In the genomic region with DNA sequence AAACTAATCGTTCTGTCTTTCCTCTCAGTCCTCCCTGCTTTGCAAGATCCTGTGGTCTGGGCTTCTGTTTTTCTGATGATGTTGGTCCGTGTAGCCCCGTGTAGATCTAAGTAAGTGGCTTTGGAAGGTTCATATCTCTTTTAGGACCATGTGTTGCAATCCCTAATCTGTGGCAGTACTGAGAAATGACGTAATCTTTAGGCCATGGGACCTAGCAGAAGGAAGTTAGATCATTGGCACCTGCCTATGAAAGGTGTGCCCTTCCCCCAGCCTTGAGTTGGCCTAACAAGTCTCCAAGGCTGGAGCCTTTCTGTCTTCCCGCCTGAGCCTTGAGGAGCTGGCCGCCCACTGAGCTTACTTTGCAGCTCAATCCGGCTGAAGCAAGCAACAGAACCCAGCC, we compare ENCODE assay signal across 12 mouse cellular contexts. TPM values are rescaled to one million over a fixed set of nuclear protein-coding genes. Genes with fewer than 3 reads are reported as not detected.
"Had no signal": no experiment of that assay in that cellular context is flagged by ENCODE, and none has a peak within 500 bp of the region (broad histone marks: within the 10 kb centered on the region; RNA-seq: fewer than 3 reads in every experiment).

No protein-coding gene starts in this region.

- H3K27ac ChIP-seq: intestine, embryonic 15.5 days; limb, embryonic 13.5 days; midbrain, embryonic 10.5 days; midbrain, embryonic 15.5 days; neural tube, embryonic 12.5 days had no signal

- H3K9ac ChIP-seq: intestine, embryonic 15.5 days; limb, embryonic 13.5 days; midbrain, embryonic 15.5 days had no signal

- H3K4me2 ChIP-seq: intestine, embryonic 15.5 days; limb, embryonic 13.5 days; liver, embryonic 11.5 days; midbrain, embryonic 15.5 days; neural tube, embryonic 12.5 days had no signal

- DNase-seq: kidney, adult 18-20 months; left cerebral cortex, postnatal 4 days had no signal

- H3K36me3 ChIP-seq: intestine, embryonic 15.5 days; limb, embryonic 13.5 days; midbrain, embryonic 10.5 days; midbrain, embryonic 15.5 days; neural tube, embryonic 12.5 days had no signal

- H3K4me1 ChIP-seq: intestine, embryonic 15.5 days; neural tube, embryonic 12.5 days had no signal

- H3K4me3 ChIP-seq: intestine, embryonic 15.5 days; limb, embryonic 13.5 days; midbrain, embryonic 10.5 days; midbrain, embryonic 15.5 days; neural tube, embryonic 12.5 days had no signal

- ATAC-seq: intestine, embryonic 15.5 days; midbrain, embryonic 15.5 days had no signal

- H3K27me3 ChIP-seq: intestine, embryonic 15.5 days; midbrain, embryonic 15.5 days; neural tube, embryonic 12.5 days had no signal

- H3K9me3 ChIP-seq: intestine, embryonic 15.5 days; midbrain, embryonic 10.5 days; midbrain, embryonic 15.5 days; neural tube, embryonic 12.5 days had no signal

RNA-seq across cellular contexts. Expression of a gene that starts 33.7 kb away (rescaled TPM):
- total RNA-seq: megakaryocyte, adult 5-6 weeks; monocyte, adult 5-6 weeks; neutrophil, adult 5-6 weeks had no signal
- polyA plus RNA-seq: midbrain, embryonic 10.5 days had no signal

RNA-seq across cellular contexts. Expression of a gene that starts 42.1 kb away (rescaled TPM):
- total RNA-seq: megakaryocyte, adult 5-6 weeks; monocyte, adult 5-6 weeks; neutrophil, adult 5-6 weeks had no signal
- polyA plus RNA-seq: thymus, postnatal 0 days had no signal
